Mouse (Mus musculus): ENCODE measurements at regions not wholly inside any gene's neighbourhood (a gene's known extent, or its start where the extent isn't known, plus 50 kb on each side); places are given as distances from the start of the nearest gene placed in this dataset.

DNA sequence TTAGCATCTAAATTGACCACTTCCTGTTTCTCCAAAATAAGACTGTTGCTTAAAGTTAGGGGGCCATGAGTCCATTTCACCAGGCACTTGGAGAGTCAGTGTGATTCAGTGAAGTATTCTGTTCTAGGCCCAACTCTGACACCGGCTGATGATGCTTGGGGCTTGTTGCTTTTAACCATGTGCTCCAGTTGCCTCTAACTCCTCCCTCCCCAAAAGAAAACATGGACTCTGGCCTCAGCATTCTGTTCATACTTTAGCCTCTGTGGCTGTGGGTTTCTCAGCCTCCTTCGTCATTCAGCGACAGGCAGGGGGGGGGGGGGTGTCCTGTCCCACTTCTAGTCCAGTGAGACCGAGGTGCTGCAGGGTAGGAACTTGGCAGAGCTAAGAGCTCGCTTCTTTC is 126.6 kb upstream of the Ces5a start:
- no peak overlapping the region for H3K27ac ChIP-seq (ENCODE audit: insufficient read depth, low read depth, low read length)
- H3K27me3 ChIP-seq (ENCODE audit: control insufficient read depth, insufficient read depth, low read length) = no peaks in the 10 kb centered on the region
- 28% methylated on average over 5 of the region's 5 CpGs for WGBS
- TF ChIP-seq CTCF (IDR thresholded peaks at IDR 0.05; ENCODE audit: extremely low read depth, insufficient read length, insufficient replicate concordance, low read depth, low read length) (no peak), POLR2A (IDR thresholded peaks at IDR 0.05; ENCODE audit: low read depth, low read length) (no peak)
- no peaks in the 10 kb centered on the region for H3K36me3 ChIP-seq (ENCODE audit: control insufficient read depth, insufficient read depth, low read length)
- no peak overlapping the region for H3K4me3 ChIP-seq (ENCODE audit: low read depth, low read length)
- H3K4me1 ChIP-seq (ENCODE audit: control insufficient read depth, insufficient read depth, insufficient read length, low read length) = peaks cover 2% of the 10 kb centered on the region; the same call in 1 of the 2 replicates

DNA sequence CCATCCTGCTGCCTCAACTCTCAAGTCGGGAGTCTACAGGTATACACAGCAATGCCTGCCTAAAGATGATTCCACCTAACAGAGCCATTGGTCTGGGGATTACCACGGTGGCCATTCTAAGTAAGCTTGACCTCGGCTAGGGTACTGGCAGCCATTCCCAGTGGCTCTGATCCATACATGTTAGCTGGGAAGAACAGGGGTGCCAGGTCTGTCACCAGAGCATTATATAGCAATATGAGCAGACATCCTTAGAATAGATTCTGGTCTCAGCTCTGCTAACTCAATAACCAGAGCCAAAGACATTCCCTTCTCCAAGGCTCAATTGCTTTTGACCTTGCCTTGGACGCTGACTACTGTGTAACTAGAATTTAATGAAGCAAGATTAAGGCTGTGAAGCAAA is 128.2 kb upstream of the Ces5a start:
- H3K4me3 ChIP-seq (ENCODE audit: low read depth, low read length) = no peak overlapping the region
- peaks cover 6% of the 10 kb centered on the region; the same call in 1 of the 2 replicates for H3K4me1 ChIP-seq (ENCODE audit: control insufficient read depth, insufficient read depth, insufficient read length, low read length)
- 90% methylated on average over 4 of the region's 4 CpGs for WGBS
- H3K27me3 ChIP-seq (ENCODE audit: control insufficient read depth, insufficient read depth, low read length) = no peaks in the 10 kb centered on the region
- H3K36me3 ChIP-seq (ENCODE audit: control insufficient read depth, insufficient read depth, low read length) = no peaks in the 10 kb centered on the region
- no peak overlapping the region for H3K27ac ChIP-seq (ENCODE audit: insufficient read depth, low read depth, low read length)
- TF ChIP-seq POLR2A (IDR thresholded peaks at IDR 0.05; ENCODE audit: low read depth, low read length) = no peak
- TF ChIP-seq CTCF (IDR thresholded peaks at IDR 0.05; ENCODE audit: extremely low read depth, insufficient read length, insufficient replicate concordance, low read depth, low read length) = no peak

DNA sequence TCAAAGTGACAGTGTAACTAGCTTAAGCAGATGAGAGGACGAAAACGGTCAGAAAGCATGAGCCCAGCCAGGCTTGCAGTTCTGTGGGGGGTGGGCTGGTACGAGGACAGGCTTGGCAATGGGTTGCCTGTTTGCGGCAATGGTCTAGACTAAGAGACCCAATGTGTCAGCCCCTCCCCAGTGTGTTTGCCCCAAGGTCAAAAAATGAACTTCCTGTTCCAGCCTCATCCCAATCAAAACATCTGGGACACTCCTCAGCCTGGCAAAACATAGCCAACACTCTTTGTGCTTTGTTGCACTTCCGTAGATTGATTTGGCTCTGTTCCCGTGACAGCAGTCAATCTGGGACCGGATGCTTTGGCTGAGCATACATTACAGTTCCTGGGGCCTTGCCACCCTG is 132.7 kb upstream of the Ces5a start:
- 20% methylated on average over 7 of the region's 7 CpGs for WGBS
- Histone ChIP-seq H3K27me3 (ENCODE audit: control insufficient read depth, insufficient read depth, low read length) (no peaks in the 10 kb centered on the region), H3K4me1 (ENCODE audit: control insufficient read depth, insufficient read depth, insufficient read length, low read length) (peaks cover 5% of the 10 kb centered on the region; the same call in 1 of the 2 replicates), H3K27ac (ENCODE audit: insufficient read depth, low read depth, low read length) (no peak overlapping the region), H3K4me3 (ENCODE audit: low read depth, low read length) (no peak overlapping the region), H3K36me3 (ENCODE audit: control insufficient read depth, insufficient read depth, low read length) (no peaks in the 10 kb centered on the region)
- TF ChIP-seq POLR2A (IDR thresholded peaks at IDR 0.05; ENCODE audit: low read depth, low read length) (no peak), CTCF (IDR thresholded peaks at IDR 0.05; ENCODE audit: extremely low read depth, insufficient read length, insufficient replicate concordance, low read depth, low read length) (no peak)

DNA sequence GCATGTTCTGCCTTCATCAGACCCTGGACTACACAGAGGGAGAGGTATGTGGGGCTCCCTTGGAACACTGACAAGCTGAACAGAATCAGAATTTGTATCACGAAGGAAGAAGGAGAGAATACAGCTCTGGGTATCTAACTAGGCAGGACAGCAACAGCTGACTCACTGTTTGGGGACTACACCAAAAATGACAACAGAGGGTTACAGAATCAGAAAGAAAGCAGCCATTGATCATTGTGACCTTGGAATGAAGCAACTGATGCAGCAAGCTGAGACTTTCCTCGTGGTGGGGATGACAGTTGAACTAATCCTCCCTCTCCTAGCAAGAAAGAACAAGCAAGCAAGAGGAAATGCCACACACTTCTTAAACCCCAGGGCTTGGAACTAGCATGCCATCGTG is 135.0 kb upstream of the Gnao1 start:
- 60% methylated on average over 3 of the region's 3 CpGs for WGBS
- H3K27ac ChIP-seq (ENCODE audit: insufficient read depth, low read depth, low read length) = no peak overlapping the region
- no peaks in the 10 kb centered on the region for H3K36me3 ChIP-seq (ENCODE audit: control insufficient read depth, insufficient read depth, low read length)
- TF ChIP-seq POLR2A (IDR thresholded peaks at IDR 0.05; ENCODE audit: low read depth, low read length) (no peak), CTCF (IDR thresholded peaks at IDR 0.05; ENCODE audit: extremely low read depth, insufficient read length, insufficient replicate concordance, low read depth, low read length) (no peak)
- H3K4me3 ChIP-seq (ENCODE audit: low read depth, low read length) = no peak overlapping the region
- H3K4me1 ChIP-seq (ENCODE audit: control insufficient read depth, insufficient read depth, insufficient read length, low read length) = peaks cover 2% of the 10 kb centered on the region; the same call in 1 of the 2 replicates
- no peaks in the 10 kb centered on the region for H3K27me3 ChIP-seq (ENCODE audit: control insufficient read depth, insufficient read depth, low read length)

DNA sequence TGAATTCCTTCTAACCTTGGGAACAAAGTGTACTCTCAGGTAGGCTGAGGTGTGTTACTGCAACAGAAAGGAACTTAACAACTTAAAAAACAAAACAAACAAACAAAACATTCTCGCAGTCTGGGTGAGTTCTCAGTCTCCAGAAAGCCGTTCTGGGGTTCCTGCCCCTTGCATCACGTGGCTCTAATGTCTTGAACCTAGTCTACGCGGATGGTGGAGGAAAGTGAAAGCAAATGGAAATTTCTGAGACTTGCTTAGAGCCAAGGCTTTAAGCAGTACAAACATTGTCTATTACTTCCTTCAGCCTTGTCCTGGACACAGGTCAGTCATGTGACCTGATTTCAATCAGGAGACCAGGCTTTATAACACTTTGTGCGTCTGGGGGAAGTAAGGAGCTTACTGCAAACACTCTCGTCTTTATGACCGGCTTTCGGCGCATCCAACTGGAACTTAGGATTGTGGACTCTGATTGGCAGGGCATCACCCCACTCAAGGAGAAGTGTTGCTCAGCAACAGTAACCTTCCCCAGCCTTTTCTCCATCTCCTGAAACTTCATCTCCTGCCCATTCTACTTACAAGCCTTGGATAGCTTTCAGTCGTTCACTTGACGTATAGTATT is 125.9 kb upstream of the Gnao1 start:
- H3K4me3 ChIP-seq (ENCODE audit: low read depth, low read length) = peak overlapping the region; percentile 2; the same call in 1 of the 2 replicates
- H3K4me1 ChIP-seq (ENCODE audit: control insufficient read depth, insufficient read depth, insufficient read length, low read length) = no peaks in the 10 kb centered on the region; the same call in 1 of the 2 replicates
- WGBS = 39% methylated on average over 12 of the region's 12 CpGs
- H3K36me3 ChIP-seq (ENCODE audit: control insufficient read depth, insufficient read depth, low read length) = no peaks in the 10 kb centered on the region
- TF ChIP-seq CTCF (IDR thresholded peaks at IDR 0.05; ENCODE audit: extremely low read depth, insufficient read length, insufficient replicate concordance, low read depth, low read length) = no peak
- TF ChIP-seq POLR2A (IDR thresholded peaks at IDR 0.05; ENCODE audit: low read depth, low read length) = no peak
- no peak overlapping the region for H3K27ac ChIP-seq (ENCODE audit: insufficient read depth, low read depth, low read length)
- no peaks in the 10 kb centered on the region for H3K27me3 ChIP-seq (ENCODE audit: control insufficient read depth, insufficient read depth, low read length)

DNA sequence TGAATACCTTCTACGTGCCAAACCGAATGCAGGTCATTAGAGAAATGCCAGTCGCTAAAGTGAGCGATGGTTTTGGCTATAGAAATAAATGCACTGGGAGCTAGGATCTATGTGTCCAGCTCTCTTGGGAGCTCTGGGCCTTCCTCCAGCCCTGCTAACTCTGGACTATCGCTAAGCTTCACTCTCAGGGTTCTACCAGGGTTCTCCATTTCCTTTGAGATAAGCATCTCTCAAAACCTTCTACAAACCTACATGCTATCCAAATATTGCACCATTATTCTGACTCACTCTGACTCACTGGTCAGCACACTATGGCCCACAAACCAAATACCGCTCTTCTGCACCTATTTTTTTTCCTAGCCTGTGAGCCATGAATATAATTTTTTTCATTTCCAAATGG is 125.4 kb upstream of the Gnao1 start:
- H3K27me3 ChIP-seq (ENCODE audit: control insufficient read depth, insufficient read depth, low read length) = no peaks in the 10 kb centered on the region
- 93% methylated on average over 6 of the region's 6 CpGs for WGBS
- no peak for TF ChIP-seq CTCF (IDR thresholded peaks at IDR 0.05; ENCODE audit: extremely low read depth, insufficient read length, insufficient replicate concordance, low read depth, low read length)
- TF ChIP-seq POLR2A (IDR thresholded peaks at IDR 0.05; ENCODE audit: low read depth, low read length) = no peak
- no peaks in the 10 kb centered on the region for H3K36me3 ChIP-seq (ENCODE audit: control insufficient read depth, insufficient read depth, low read length)
- no peaks in the 10 kb centered on the region; the same call in 1 of the 2 replicates for H3K4me1 ChIP-seq (ENCODE audit: control insufficient read depth, insufficient read depth, insufficient read length, low read length)
- H3K4me3 ChIP-seq (ENCODE audit: low read depth, low read length) = no peak overlapping the region
- no peak overlapping the region for H3K27ac ChIP-seq (ENCODE audit: insufficient read depth, low read depth, low read length)

DNA sequence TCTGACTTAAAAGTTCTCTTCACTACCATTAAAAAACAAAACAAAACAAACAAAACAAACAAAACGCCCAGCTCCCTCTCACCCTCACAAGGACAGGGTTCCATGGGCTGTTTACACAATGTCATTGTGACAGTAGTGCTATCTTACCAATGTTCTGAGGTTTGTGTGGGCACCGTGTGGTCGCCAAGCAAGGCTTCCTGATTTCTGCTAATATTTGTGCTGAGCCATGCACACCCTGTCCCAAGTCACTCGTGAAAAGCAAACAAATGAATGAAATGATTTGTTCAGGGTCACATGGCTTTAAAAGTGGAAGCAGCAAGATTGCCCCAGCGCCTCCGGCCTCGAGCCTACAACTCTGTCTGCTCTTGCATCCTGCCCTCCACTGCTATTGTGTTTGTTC is 120.9 kb upstream of the Gnao1 start:
- Histone ChIP-seq H3K27ac (ENCODE audit: insufficient read depth, low read depth, low read length) (no peak overlapping the region), H3K4me3 (ENCODE audit: low read depth, low read length) (no peak overlapping the region), H3K36me3 (ENCODE audit: control insufficient read depth, insufficient read depth, low read length) (no peaks in the 10 kb centered on the region), H3K27me3 (ENCODE audit: control insufficient read depth, insufficient read depth, low read length) (no peaks in the 10 kb centered on the region), H3K4me1 (ENCODE audit: control insufficient read depth, insufficient read depth, insufficient read length, low read length) (no peaks in the 10 kb centered on the region; the same call in 1 of the 2 replicates)
- TF ChIP-seq POLR2A (IDR thresholded peaks at IDR 0.05; ENCODE audit: low read depth, low read length) (no peak), CTCF (IDR thresholded peaks at IDR 0.05; ENCODE audit: extremely low read depth, insufficient read length, insufficient replicate concordance, low read depth, low read length) (no peak)
- whole genome bisulfite sequencing = 26% methylated on average over 7 of the region's 7 CpGs

Data from small intestine, adult 2 months (tissue).